In the genomic region with DNA sequence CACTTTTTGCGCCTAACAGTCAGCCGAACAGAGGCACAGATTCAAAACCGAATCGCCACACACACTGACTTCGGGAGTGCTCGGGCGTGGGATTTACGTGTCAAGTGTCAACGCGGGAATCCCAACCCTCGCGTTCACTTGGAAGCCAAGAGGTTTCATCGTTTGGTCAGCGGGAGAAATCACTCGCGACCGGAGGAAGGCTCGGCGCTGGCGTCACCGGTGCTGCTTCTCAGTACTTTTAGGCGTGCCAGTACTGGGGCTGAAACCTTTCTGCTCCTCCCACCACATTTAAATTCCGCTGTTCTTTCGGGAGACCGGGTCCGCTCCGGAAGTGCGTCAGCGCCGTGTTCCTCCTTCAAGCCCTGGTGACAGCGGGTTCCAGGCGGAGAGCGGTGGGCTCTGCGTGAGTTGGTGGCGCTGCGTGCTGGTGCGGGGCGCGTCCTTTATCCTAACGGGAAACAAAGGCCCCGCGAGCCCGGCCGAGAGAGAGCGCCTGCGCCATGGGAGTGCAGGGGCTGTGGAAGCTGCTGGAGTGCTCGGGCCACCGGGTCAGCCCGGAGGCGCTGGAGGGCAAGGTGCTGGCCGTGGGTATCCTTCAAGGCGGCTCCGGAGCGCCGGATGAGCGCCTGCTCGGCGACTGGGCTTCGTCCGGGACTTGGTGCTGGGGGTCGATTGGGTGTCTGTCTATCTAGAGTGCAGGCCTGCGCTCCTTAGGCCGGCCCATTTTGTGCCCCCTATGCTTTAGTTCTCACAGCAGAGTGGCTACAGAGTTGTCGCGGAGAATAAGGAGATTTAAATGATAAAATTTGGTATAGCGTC, we compare ENCODE assay signal across 8 mouse cellular contexts. TPM values are rescaled to one million over a fixed set of nuclear protein-coding genes. Genes with fewer than 3 reads are reported as not detected.
DNase-seq lines count a peak whose midpoint lies in the region; ATAC-seq and TF ChIP-seq lines count a peak whose summit lies in the region.

A gene (plus strand): TSS at position 182 of the 819 bp plus-strand sequence.

- H3K4me2 ChIP-seq in heart, embryonic 15.5 days = peak within 1 kb of the TSS; percentile 86
- H3K4me2 ChIP-seq in liver, embryonic 14.5 days (ENCODE audit: low read depth) = peak within 1 kb of the TSS; percentile 89
- H3K4me2 ChIP-seq in neural tube, embryonic 11.5 days (ENCODE audit: low read depth) = peak within 1 kb of the TSS; percentile 43
- peak within 1 kb of the TSS; percentile 67 for H3K4me2 ChIP-seq in stomach, postnatal 0 days (replicated peaks; ENCODE audit: low read depth)

- peak; percentile 68 for DNase-seq in c-Kit-negative CD71-positive TER-119-positive erythroid progenitor cells, embryonic 14.5 days (ENCODE audit: low read depth, low spot score)
- DNase-seq in fibroblast of lung, adult 2 months (ENCODE audit: low read depth) = peak; percentile 74
- peak; percentile 87 to 95 for DNase-seq in kidney, postnatal 25 days
- peak; percentile 69 to 81 (median 73) for DNase-seq in liver, embryonic 14.5 days (ENCODE audit: low read depth in 3 of 3, low spot score in 3 of 3)
- peak; percentile 93 for DNase-seq in neural tube, embryonic 11.5 days (ENCODE audit: low spot score)
- peak; percentile 85 for DNase-seq in stomach, postnatal 0 days (ENCODE audit: low spot score)

- WGBS in heart, embryonic 15.5 days = under 1% methylated on average over 66 of the region's 66 CpGs
- WGBS in liver, embryonic 14.5 days (ENCODE audit: insufficient replicate concordance) = under 1% methylated on average over 66 of the region's 66 CpGs
- WGBS in neural tube, embryonic 11.5 days = under 1% methylated on average over 66 of the region's 66 CpGs
- WGBS in stomach, postnatal 0 days = under 1% methylated on average over 66 of the region's 66 CpGs

- H3K36me3 ChIP-seq in heart, embryonic 15.5 days = peaks cover 14% of the 10 kb centered on the region
- H3K36me3 ChIP-seq in liver, embryonic 14.5 days (replicated peaks; ENCODE audit: control insufficient read depth, insufficient read depth, low read depth) = no peaks in the 10 kb centered on the region
- peaks cover 3% of the 10 kb centered on the region for H3K36me3 ChIP-seq in neural tube, embryonic 11.5 days (ENCODE audit: control insufficient read depth, insufficient read depth, low read length)
- H3K36me3 ChIP-seq in stomach, postnatal 0 days (ENCODE audit: control insufficient read depth, insufficient read depth, low read length) = peaks cover 2% of the 10 kb centered on the region; the same call in 1 of the 2 replicates

- peak within 1 kb of the TSS; percentile 86 for H3K9ac ChIP-seq in heart, embryonic 15.5 days
- H3K9ac ChIP-seq in liver, embryonic 14.5 days (replicated peaks) = peak within 1 kb of the TSS; percentile 91
- H3K9ac ChIP-seq in neural tube, embryonic 11.5 days (ENCODE audit: low read length) = peak within 1 kb of the TSS; percentile 95
- H3K9ac ChIP-seq in stomach, postnatal 0 days (ENCODE audit: low read length) = peak within 1 kb of the TSS; percentile 84

- no peaks in the 10 kb centered on the region for H3K27me3 ChIP-seq in heart, embryonic 15.5 days
- H3K27me3 ChIP-seq in liver, embryonic 14.5 days (ENCODE audit: control insufficient read depth, insufficient read depth, low read length) = no peaks in the 10 kb centered on the region
- no peaks in the 10 kb centered on the region for H3K27me3 ChIP-seq in neural tube, embryonic 11.5 days (ENCODE audit: control insufficient read depth, insufficient read depth, low read length)
- H3K27me3 ChIP-seq in stomach, postnatal 0 days (ENCODE audit: control insufficient read depth, insufficient read depth, low read length) = no peaks in the 10 kb centered on the region

- TF ChIP-seq EP300 in liver, embryonic 14.5 days (IDR thresholded peaks at IDR 0.05; ENCODE audit: low read depth) = no peak
- no peak for TF ChIP-seq EP300 in stomach, postnatal 0 days (optimal IDR thresholded peaks at IDR 0.05)

- peak; percentile 19; the same call in 1 of the 2 replicates for TF ChIP-seq CTCF in liver, embryonic 14.5 days (IDR thresholded peaks at IDR 0.05; ENCODE audit: low read depth)
- no peak for TF ChIP-seq CTCF in stomach, postnatal 0 days (IDR thresholded peaks at IDR 0.05; ENCODE audit: low read depth)

- no peaks in the 10 kb centered on the region for H3K9me3 ChIP-seq in heart, embryonic 15.5 days (replicated peaks)
- no peaks in the 10 kb centered on the region for H3K9me3 ChIP-seq in liver, embryonic 14.5 days (ENCODE audit: control insufficient read depth, low read length)
- no peaks in the 10 kb centered on the region for H3K9me3 ChIP-seq in neural tube, embryonic 11.5 days (ENCODE audit: control insufficient read depth, low read length)
- no peaks in the 10 kb centered on the region for H3K9me3 ChIP-seq in stomach, postnatal 0 days (ENCODE audit: control insufficient read depth, low read length)

- peaks cover 8% of the 10 kb centered on the region for H3K4me1 ChIP-seq in heart, embryonic 15.5 days (replicated peaks)
- peaks cover 5% of the 10 kb centered on the region in 2 experiments; a peak in 3 of 4 replicates for H3K4me1 ChIP-seq in liver, embryonic 14.5 days (replicated peaks; ENCODE audit: control insufficient read depth in 2 of 2, insufficient read depth in 2 of 2, low read length in 1 of 2)
- no peaks in the 10 kb centered on the region for H3K4me1 ChIP-seq in neural tube, embryonic 11.5 days (ENCODE audit: control insufficient read depth, insufficient read depth, low read length)
- no peaks in the 10 kb centered on the region for H3K4me1 ChIP-seq in stomach, postnatal 0 days (replicated peaks; ENCODE audit: control insufficient read depth, insufficient read depth)

- H3K27ac ChIP-seq in heart, embryonic 15.5 days = peak within 1 kb of the TSS; percentile 90
- H3K27ac ChIP-seq in liver, embryonic 14.5 days = peak within 1 kb of the TSS; percentile 73
- peak within 1 kb of the TSS; percentile 97 for H3K27ac ChIP-seq in neural tube, embryonic 11.5 days (ENCODE audit: low read depth, low read length)
- peak within 1 kb of the TSS; percentile 92 for H3K27ac ChIP-seq in stomach, postnatal 0 days (replicated peaks)

- ATAC-seq in CD4-positive, CD25-positive, alpha-beta regulatory T cell, adult 4 months = peak; percentile 96
- peak; percentile 96 for ATAC-seq in heart, embryonic 15.5 days (replicated peaks; ENCODE audit: insufficient number of reproducible peaks, insufficient read depth, low FRiP score, low read depth)
- ATAC-seq in liver, embryonic 14.5 days (ENCODE audit: insufficient read depth) = peak; percentile 97
- peak; percentile 97 for ATAC-seq in neural tube, embryonic 11.5 days (ENCODE audit: insufficient read depth, low FRiP score, low TSS enrichment)
- peak; percentile 97 for ATAC-seq in stomach, postnatal 0 days (ENCODE audit: low FRiP score, low TSS enrichment)

- H3K4me3 ChIP-seq in heart, embryonic 15.5 days = peak within 1 kb of the TSS; percentile 67
- H3K4me3 ChIP-seq in liver, embryonic 14.5 days (ENCODE audit: insufficient read depth in 1 of 2, low read depth in 2 of 2, low read length in 2 of 2) = peak within 1 kb of the TSS; percentile 79 to 91
- peak within 1 kb of the TSS; percentile 81 for H3K4me3 ChIP-seq in neural tube, embryonic 11.5 days (ENCODE audit: low read depth, low read length)
- peak within 1 kb of the TSS; percentile 70 for H3K4me3 ChIP-seq in stomach, postnatal 0 days (ENCODE audit: low read depth, low read length)

RNA-seq across cellular contexts. Expression of the gene that starts here (rescaled TPM):
- 10 to 100 TPM; 15.0 to 18.4 TPM for polyA plus RNA-seq in CD4-positive, CD25-positive, alpha-beta regulatory T cell, adult 4 months (2017; shearing (Covaris generic))
- 11.4 and 14.5 TPM in 2 replicates for polyA plus RNA-seq in heart, embryonic 15.5 days (2015; fragmentation: Nextera tagmentation; extraction: Ambion mirVana)
- polyA plus RNA-seq in liver, embryonic 14.5 days (2012; rRNA removed) = 2.5 and 4.7 TPM in 2 replicates
- polyA plus RNA-seq in liver, embryonic 14.5 days (2014; fragmentation: Nextera tagmentation; extraction: Ambion mirVana) = 4.6 and 5.4 TPM in 2 replicates
- 38.7 and 39.5 TPM in 2 replicates for polyA plus RNA-seq in neural tube, embryonic 11.5 days (2014; fragmentation: Nextera tagmentation; extraction: Ambion mirVana)
- 9.1 and 9.7 TPM in 2 replicates for polyA plus RNA-seq in stomach, postnatal 0 days (2015; fragmentation: Nextera tagmentation; extraction: Ambion mirVana)

Comparison
In these comparisons a context has a peak if more than half of its experiments do, and no peak if none do; other contexts are left out.
1. Peak in every context shown above with its lines: DNase-seq, ATAC-seq, H3K4me3 ChIP-seq and H3K27ac ChIP-seq.